Mouse (Mus musculus) embryo, embryonic 11 days (tissue): ENCODE results near the gene Tex37.

Experiments used
- DNase-seq: peaks from one replicate; pipeline ENCODE4 v3.0.0-alpha.2; 2015

The Tex37 gene

GRCm38 (mm10) chr6:70880714-70881304, 37.9 kb downstream of the Tex37 start:
- DNase-seq = peak; percentile 71

DNA sequence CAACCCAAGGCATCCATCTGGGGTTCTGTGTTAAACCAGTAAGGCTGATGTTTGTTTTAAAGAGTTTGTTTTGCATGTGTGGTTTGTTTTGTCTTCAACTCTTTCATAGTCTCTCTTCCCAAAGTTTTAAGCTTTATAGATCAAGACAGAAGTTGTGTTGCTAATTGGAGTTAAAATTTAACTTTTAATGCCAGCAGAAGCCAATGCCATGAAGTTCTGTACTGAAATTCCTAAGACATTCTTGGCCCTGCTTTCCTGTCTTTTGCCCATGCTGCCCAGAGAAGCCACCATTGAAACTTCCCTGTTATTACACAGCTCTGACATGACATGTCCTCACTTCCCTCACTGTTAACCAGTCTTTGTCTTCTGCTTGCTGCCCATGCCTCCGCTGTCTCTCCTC, 43.7 kb downstream of the Tex37 start:
- no peak for DNase-seq

DNA sequence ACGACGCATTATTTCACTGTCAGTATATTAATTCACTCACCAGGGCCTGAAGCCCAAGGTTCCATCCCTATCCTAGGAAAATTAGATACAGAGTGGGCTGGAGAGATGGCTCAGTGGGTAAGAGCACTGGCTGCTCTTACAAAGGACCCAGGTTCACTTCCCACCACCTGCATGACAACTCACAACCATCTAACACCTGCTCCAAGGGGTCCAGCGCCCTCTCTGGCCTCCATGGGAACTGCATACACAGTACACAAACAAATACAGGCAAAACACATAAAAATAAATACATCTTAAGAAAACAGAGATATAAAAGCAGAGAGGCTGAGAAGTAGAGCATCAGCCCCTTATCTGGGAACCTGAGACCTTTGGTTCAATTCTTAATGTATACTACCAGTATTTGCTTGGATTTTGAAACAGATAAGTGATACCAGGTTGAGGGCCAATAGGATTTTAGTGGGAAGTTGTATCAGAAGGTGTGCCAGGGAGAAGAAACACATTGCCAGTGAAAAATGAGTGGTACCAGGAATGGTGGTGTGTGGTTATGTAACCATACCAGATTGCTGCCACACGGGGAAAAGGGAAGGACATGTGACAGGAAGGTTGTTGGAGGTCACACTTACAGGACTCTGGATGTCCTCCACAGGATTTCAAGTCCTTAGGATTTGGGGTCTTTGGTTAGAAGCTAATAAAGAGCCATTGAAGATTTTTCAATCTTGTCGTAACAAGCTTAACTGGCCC, 44.5 kb downstream of the Tex37 start:
- DNase-seq = no peak

- no peak for DNase-seq
Measured at GRCm38 (mm10) chr6:70872570-70872969, 46.2 kb downstream of the Tex37 start.

DNA sequence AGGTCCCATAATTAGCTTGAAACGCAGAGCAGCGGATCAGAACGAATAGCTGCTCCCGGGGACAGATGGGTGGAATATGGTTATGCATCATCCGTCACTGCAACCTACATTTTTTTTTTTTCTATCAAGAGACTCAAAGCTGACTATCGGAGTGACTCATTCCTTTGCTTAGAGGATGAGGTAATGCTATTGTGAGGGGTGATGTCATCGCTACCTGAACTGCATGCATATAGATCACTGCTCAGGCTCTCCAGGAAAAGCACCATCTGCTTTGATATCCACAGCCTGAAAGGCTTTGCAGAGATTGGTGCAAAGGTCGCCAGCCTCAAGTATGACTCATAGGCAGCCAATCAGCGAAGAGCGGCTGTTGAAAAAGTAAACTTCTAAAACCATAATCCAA, 46.6 kb downstream of the Tex37 start:
- peak; percentile 40 for DNase-seq

GRCm38 (mm10) chr6:70871511-70871980, 47.2 kb downstream of the Tex37 start:
- DNase-seq = peak; percentile 2

GRCm38 (mm10) chr6:70867297-70867696, 51.4 kb downstream of the Tex37 start:
- DNase-seq = no peak

DNA sequence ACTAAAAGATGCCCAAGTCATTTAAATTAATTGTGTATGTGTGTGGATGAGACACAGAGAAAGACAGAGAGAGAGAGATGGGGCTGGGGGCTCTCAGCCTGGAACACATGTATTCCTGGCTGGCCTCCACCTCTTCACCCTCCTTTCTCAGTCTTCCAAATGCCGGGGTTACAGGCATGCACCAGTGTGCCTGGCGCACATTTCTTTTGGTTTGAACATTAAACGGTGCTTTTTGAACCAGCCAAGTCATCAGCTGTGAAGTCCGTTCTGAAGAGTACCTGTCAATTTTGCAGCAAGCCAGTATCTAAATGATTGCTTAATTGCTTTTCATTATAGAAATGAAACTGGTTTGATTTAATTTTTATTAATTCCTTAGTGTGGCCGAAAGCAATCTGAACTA, 52.0 kb downstream of the Tex37 start:
- DNase-seq = no peak

GRCm38 (mm10) chr6:70864285-70864684, 54.4 kb downstream of the Tex37 start:
- no peak for DNase-seq
